Mouse (Mus musculus): ENCODE results near the gene Glt28d2.

- TF ChIP-seq CTCF (IDR thresholded peaks at IDR 0.05; ENCODE audit: low read depth, low read length) (no peak), GATA1 (IDR thresholded peaks at IDR 0.05; ENCODE audit: borderline replicate concordance, low read length) (no peak), POLR2AphosphoS5 (IDR thresholded peaks at IDR 0.05; ENCODE audit: insufficient replicate concordance, low read depth, low read length) (no peak), TAL1 (conservative IDR thresholded peaks at IDR 0.05; ENCODE audit: low read depth, low read length) (no peak)
Measured at GRCm38 (mm10) chr3:85850079-85850478, 37.2 kb downstream of the Glt28d2 start.
